Mouse (Mus musculus) frontal cortex, postnatal 25 days (tissue): ENCODE measurements around the gene Btbd9.

ENCODE experiments used
- DNase-seq, 2 experiments: peaks; one replicate each; pipeline ENCODE4 v3.0.0; 2022; ENCODE audit warnings: low spot score in 2 of 2

Gene Btbd9

DNA sequence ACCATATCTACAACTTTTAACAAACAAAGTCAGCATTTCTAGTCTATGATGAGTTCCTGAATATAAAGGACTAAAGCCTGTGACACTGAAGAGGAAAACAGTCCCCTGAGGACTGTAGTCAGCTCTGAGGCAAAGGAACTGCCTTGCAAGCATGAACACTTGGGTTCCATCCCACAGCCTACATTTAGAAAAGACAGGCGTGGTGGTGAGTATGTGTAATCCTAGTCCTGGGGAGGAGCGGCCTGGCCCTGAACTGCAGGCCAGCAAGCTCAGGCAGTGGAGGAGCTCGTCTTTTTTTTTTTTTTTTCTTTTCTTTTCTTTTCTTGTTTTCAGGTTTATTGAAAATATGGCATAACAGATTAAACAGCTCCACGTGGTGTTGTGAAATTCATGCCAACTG, 181.0 kb downstream of the Btbd9 start:
- no peak for DNase-seq

DNA sequence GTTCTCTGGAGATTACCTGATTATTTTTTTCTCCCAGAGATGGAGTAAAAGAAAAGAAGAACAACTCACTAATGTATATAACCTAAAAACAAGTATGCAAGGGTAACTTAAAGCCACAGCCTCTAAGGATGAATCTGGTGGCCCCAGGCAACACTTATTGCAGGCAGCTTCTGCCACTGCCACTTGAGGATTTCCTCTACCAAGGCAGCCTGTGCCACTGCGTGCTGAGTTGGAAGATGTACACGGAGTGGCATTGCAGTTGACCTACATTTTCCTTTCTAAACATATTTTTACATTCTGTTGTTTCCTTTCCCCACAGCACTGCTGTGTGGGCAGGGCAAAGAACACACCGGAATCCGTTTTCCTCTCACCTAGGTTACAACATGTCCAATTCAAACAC, 184.3 kb downstream of the Btbd9 start:
- no peak for DNase-seq

DNA sequence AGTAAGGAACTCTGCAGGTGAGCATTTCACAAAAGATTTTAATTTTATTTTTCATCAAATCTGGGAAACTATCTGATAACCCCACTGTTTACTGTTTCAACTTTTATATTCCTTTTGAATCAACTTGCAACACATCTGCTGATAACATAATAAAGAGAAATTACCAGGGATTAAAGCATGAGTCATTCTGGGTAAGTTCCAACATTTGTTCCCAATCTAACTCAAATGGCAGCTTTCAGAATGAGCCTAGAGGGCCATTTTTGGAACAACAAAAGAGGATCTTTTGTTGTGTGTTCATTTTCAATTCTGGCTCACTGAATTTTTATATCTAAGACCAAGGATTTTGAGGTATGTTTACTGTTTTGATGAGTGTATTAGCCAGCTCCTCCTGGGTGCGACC, 185.1 kb downstream of the Btbd9 start:
- no peak for DNase-seq

DNA sequence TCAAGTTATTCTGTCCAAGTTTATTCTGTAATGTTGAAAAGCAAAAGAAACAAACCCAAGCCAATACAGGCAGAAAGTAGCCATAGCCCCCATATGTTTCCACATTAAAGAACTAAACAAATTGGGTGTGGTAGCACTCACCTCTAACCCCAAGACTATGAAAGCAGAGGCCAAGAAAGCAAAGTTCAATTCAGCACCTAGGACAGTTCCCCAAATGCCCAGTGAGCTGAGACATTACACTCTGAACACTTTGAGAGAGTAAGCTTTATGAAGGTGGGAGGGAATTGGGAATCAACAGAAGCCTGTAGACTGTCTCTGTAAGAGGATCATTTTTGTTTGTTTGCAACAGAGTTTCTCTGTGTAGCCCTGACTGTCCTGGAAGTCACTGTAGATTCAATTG, 186.6 kb downstream of the Btbd9 start:
- DNase-seq: no peak

DNA sequence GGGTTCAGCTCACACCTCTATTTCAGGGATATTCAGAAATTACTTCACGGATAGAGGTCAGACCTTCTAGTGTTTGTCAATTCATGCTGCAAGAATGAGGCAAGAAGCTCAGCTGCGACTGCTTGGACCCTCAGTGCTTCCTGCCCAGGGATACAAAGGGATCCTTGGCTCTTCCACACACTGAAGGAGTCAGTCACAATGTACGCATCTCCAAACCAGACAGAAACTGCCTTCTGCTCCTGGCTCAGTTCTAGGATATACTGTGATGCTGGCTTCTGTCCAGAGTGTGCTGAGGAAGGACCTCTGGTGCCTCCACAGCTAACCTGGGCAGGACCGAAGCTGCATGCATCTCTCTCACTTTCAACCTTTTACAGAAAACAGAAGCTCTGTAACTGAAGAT, 187.5 kb downstream of the Btbd9 start:
- no peak for DNase-seq

DNA sequence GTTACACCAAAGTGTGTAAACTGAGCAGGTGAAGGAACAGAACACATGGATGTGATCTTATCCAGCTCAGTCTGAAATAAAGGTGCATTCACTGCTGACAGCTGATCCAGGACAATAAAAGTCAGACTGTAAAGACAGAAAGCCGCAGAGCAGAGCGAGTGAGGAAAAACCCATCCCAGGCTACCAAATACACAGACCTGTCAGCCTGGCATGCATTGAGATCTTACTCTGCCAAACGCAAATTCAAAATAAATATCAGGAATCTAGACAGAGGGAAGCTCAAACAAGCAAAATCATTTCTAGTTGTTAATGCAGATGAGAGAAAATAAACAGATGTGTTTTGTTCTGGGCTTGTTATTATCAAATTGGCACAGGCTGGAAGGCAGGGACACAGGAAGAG, 187.9 kb downstream of the Btbd9 start:
- DNase-seq: no peak

DNA sequence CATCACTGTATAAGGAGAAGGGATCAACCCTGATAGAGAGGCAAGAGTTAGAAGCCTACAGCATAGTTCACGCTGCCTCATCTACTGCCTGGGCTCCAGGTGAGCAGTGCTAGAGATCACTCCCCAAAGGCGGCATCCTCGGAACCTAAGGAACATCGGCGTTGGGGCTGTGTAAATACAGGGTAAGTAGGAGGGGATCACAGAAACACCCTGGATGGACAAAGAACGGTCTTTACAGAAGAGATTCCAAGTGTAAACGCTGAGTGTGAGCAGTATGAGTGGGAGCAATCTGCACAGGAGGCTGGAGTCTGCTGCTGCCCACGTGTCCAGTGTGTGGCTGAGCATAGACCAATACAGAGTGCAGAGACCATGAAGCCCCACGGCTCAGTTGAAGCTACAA, 190.0 kb downstream of the Btbd9 start:
- DNase-seq: no peak

DNA sequence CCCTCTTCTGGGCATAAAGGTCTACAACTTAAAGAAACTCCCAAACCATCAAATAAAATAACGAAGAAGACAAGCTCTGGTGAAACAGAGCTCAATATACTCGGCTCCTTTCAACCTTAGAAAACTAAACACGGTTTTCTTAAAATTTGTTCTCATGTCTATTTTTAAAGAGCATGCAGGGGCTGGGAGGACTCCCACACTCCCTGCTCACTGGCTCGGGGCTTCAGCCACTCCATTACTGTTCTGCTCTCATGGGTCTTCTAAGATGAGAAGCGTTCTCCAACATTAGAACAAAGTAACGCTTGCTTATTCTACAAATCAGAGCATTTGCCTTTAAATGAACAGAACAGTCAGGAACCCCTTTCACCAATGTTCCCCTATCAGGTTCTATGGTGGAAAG, 192.6 kb downstream of the Btbd9 start:
- no peak for DNase-seq

DNA sequence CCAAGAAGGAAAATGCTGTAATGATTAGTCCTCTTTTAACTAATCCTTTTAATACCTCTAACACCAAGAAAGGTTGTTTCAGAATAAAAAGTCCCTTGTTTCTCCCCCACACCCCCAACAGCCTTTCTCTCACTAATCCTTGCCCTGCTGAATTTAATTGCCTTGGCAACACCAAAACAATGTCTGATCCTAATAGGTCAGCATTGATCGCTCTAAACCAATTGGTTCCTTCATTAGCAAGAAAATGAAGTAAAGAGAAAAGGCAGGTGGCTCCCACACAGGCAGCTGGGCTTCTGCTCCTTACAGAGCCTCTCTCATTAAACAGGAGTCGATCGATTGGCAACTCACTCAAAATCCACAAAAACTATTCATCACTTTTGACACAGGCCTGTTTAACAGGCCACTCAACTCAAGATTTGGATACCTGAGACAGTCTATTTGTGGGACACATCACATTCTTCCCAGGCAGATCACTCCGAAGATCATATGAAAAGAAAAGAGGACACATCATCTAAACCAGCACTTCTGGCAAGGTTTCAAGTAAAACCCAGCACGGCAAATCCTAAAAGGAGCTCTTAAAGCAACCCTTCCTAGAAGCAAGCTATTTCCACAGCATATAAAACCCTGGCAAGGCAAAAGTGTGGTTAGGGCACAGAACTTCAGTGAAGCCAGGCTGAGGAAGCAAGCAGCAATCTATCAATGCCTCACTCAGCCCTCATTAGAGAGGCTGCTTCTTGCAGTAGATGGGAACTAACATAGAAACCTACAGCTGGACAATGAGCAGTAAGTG, 197.9 kb downstream of the Btbd9 start:
- DNase-seq: no peak

DNA sequence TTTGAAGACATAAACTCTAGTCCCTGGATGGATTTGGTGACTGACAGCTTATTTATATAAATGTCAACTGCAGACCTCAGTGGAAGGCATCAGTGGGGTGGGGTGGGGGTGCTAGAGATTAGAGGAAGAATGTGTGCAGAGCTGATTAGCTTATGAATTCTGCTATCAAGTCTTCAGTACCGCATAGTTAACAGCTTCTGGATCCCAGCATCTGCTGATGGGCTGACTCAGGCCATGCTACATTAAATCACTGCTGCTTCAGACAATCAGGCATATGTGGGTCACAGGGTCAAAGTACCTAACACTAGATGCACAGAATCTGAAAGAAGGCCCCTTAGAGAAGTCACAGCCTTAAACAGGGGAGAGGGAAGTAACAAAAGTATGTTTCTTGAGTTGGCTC, 198.5 kb downstream of the Btbd9 start:
- DNase-seq: no peak

DNA sequence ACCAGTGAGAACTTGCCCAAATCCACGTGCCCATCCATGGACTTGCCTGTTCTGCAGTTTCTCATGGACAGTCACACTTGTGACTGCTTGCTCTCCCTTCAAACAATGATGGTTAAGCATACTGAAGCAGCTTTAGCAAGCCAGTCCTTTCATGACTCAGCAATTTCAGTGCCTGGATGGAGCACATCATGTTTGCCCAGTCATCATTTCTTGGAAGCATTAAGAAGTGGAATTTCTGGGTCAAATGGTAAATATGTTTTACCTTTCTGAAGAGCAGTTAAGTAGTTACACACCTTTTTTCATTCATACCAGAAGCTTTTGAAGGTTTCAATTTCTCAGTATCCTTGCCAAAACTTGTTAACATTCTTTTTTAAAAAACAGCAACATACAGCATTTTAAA, 201.2 kb downstream of the Btbd9 start:
- DNase-seq: no peak

DNA sequence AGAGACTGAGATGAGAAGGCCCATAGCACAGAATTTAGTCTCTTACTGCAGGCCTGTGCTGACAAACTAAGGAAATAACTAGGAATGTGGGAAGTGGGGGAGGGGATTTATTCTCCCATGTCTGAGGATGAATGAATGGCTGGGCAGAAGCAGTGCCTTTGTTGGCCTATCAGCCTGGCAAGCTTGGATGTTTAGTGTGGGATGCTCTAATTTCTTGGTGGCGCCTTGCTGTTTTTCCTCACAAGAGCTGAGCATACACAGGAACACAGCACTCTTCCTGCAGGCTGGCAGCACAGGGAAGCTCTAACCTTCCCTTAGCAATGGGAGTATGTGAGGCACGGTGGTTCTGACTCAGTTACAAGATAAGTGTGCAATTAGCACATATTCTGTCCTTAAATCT, 207.7 kb downstream of the Btbd9 start:
- DNase-seq: no peak

DNA sequence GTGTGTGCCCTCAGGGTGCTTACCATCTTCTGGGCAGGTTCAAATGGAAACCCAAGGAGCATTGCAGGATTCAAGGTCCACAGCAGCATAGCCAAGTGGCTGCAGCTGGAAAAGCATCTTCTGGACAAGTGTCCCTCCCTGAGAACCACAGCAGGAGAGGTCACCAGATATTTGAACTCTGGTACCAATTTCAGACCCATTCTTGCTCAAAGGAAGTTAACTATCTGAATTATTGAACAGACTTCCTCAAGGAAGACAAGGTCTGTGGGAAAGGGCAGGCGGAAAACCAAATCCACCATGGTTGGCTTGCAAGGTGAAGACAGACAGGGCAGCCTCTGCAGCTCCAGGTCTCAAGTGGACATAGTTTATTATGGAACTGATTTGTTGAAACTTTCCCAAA, 211.6 kb downstream of the Btbd9 start:
- no peak for DNase-seq

DNA sequence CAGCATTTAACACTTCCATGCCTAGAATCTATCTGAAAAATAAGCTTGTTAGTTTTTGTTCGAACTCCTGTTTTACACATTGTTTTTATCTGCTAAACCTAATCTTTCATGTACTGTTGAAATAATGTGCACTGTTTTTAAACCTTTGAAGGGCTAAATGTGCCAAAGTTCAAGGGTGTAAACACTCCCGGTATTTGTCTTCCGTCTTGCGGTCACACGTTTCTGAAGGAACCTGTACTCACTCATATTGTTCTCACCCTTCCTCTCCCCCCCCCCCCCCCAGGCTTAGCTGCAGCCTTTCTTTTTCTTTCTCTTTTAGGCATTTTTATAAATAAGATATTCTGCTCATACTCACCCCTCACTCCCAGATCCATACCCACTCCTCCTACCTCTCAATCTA, 212.9 kb downstream of the Btbd9 start:
- no peak for DNase-seq

DNA sequence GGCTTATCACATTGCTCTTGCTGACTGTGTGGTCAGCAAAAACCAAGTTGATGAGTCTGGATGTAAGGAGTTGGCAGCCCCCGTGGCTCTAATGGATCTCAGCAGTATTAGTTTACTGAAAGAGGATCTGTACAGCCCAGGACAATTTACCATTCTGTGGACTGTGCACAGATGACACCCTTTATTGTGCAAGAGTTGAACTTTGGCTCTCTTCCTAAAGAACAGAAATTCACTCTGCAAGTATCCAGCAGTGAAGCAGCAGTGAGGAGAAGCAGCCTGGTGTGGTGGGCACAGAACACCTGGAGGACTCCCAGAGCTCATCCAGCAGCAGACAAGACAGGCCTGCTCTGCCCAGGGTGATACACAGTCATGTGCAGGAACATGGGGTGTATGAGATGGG, 215.6 kb downstream of the Btbd9 start:
- no peak for DNase-seq

DNA sequence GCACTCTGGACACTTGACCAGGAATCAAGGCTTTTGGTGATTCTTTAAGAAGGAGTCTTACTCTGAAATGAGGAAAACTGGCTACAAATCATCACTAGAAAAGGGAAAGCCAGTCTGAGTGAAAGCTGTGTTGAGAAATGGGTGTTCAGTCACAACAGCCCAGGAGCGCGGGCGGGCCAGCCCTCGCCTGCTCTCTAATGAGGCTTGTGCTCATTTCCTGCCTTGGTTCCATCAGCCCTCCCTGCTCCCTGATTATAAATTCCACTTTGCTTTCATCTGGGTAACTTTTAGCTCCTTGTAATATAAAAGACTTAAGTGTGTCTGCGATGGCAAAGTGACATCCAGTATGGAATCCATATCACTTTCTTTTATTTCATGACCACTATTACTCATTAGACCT, 216.9 kb downstream of the Btbd9 start:
- DNase-seq: no peak

DNA sequence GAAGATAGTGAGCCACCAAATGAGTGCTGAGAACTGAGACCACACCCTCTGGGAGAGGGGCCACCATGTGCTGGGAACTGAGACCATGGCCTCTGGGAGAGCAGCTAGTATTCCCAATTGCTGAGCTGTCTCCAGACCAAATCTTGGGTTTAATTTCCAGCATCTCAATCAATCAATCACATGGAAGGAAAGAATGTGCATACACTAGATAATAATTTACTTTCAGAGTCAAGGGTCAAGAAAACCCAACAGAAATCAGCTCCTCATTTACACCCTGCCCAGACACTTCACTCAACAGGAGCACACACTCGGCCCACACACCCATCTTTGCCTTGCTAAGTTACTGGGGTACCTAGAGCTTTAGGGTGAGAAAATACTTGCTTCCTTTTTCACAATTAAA, 220.9 kb downstream of the Btbd9 start:
- DNase-seq: no peak

DNA sequence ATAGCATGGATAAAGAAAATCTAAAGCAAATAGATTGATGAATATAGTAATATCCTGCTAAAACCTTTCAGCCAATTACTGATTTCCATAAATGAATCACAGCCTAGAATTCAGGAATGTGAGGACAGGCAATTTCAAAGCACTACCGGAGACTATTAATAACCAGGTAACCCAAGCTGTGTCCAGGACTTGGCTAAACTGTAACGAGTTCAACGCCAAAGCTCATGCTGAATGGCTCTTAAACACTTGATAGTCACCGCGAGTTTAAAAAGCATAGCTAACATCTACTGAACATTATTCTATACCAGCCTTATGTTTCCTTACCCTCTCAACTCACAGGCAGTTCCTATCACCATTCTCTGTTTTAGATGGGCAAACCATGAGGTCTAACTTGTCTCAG, 221.9 kb downstream of the Btbd9 start:
- no peak for DNase-seq

DNA sequence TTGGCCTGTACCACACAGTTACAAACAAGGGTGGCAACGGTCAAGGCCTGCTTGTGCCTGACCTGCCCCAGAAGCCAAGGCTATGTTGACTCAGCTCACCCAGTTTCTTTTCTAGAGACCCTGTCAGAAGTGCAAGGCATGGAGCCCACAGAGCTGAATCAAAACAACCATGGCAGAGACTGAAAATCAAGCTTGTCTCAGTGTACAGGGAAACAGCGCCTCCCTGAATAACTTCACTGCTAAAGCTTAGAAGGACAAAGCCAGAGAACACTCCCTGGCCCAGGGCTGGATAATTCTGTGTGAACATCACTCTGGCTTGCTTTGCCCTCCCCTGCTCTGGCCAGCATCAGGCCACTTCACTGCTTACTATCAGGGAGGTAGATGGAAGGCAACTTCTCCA, 228.3 kb downstream of the Btbd9 start:
- no peak for DNase-seq

DNA sequence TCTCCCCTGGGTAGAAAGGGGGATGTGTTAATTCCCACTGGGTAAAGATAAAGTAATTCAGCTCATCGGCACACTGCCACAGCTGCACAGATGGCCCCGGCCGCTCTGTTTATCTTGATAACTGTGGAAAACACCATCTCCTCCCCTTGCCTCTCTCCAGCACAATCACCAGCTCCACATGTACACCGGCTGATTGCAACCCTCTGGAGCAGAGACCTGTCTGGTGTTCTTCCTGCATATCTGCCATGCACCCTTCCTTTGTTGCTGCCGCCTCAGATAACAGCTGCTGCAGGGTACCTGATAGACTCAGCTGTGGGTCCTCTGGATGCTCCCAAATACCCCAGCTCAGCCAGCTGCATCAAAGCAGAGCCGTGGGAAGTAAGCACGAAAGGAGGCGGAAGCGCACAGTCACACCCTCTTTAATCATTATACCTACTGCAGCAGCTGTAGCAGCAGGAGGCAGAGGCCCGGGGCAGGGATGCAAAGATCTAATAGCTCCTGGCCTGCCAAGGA, 229.1 kb downstream of the Btbd9 start:
- DNase-seq: no peak

DNA sequence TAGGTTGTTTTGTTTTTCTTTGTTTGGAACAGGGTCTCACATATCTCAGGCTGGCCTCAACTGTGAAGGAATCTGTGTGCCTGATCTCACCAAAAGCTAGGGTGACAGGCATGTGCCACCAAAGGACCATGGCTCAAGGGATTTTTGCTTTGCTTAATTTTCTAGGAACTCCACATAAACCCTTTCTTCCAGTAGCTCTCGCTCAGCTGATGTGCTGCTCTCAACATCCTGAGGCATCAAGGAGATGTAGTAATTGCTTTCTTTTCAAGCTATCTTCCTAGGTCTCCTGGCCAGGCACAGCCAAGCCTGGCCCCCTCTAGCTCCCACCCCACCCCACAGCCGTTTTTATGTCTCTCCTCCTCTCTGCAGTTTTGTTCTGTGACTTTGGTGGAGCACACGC, 231.3 kb downstream of the Btbd9 start:
- DNase-seq: no peak

DNA sequence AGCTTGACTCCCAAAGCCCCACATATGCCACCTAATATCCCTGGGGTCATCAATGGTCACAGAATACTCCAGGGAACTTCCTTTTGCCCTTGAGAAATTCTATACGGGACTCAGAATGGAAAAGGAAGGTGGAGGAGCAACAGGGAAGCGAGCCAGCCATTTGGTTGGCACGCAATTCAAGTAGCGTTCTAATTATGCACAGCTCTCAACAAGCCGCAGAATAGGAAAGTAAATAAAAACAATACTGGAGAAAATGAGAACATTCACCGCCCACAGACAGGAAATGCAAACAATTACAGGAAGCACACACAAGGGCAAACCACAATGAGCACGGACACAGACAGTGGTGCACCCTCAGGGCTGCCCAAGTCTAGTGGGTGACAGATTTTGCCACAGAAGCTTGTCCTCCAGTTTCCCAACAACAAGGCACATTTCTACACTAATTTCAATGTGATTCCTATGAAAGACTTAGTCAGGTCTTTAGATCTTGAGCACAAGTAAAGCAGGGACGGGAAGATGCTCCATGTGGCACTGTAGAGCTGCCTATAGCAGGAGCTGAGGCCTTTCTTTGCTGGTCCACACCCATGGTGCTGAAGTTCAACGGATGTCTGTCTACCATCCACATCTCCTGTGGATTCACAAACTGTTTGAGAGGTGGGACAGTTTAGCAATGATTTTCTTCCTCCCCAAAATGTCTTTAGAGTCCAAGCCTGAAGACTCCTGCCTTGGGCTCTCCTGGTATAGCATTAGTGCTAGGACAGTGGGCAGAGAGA, 232.4 kb downstream of the Btbd9 start:
- no peak for DNase-seq

DNA sequence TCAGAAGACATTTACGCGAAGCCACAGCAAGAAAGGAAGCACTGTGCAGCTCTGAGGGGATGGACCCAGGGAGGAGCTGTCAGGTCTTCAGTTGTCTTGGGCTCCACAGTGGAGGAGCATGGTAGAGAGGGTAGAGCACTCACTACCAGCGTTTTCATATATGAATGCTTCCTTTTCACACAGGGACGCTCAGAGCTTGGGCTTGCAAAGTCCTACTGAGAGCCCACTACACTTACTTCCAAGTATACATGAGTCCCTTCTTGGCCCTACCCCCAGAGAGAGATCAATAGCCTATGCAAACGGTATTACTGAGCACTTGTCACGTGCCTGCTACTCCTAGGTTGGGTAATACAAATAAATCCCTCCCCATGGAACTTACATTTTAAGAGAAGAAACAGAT, 234.7 kb downstream of the Btbd9 start:
- DNase-seq: no peak
